Mouse (Mus musculus) ES-E14 (cell line): ENCODE data around the gene Best2. TPM values are rescaled to one million over a fixed set of nuclear protein-coding genes. Genes with fewer than 3 reads are reported as not detected.

Source experiments
- DNase-seq: peaks from one replicate; pipeline ENCODE4 v3.0.0-alpha.2; 2013; ENCODE audit warnings: low read depth, low spot score
- H3K27ac ChIP-seq: 2 replicates; pipeline ENCODE4 v1.5.1; 2012; ENCODE audit warnings: low read depth, mild to moderate bottlenecking, low read length, moderate library complexity, mixed read lengths; ENCODE audit not compliant: poor library complexity, insufficient read depth, severe bottlenecking
- H3K36me3 ChIP-seq: 2 replicates; pipeline ENCODE4 v1.6.1; 2012; ENCODE audit warnings: mild to moderate bottlenecking, low read length, moderate library complexity, mixed read lengths; ENCODE audit not compliant: control insufficient read depth, poor library complexity, insufficient read depth, severe bottlenecking
- H3K4me1 ChIP-seq, 2 experiments: fragments of 150-350 bp in 1 of 2; sonication (generic) in 1 of 2; 2 replicates each; pipeline ENCODE4 v1.6.1; 2012; ENCODE audit warnings: low read length in 2 of 2, mild to moderate bottlenecking in 1 of 2, mixed read lengths in 1 of 2; ENCODE audit not compliant: control insufficient read depth in 2 of 2, insufficient read depth in 2 of 2, poor library complexity in 1 of 2
- H3K4me3 ChIP-seq, 2 experiments: fragments of 150-350 bp in 1 of 2; sonication (generic) in 1 of 2; 2 replicates each; pipeline ENCODE4 v1.5.1; 2012; ENCODE audit warnings: low read length in 2 of 2, low read depth in 1 of 2, mild to moderate bottlenecking in 1 of 2, mixed read lengths in 1 of 2; ENCODE audit not compliant: insufficient read depth in 1 of 2, poor library complexity in 1 of 2, severe bottlenecking in 1 of 2
- H3K9ac ChIP-seq: 2 replicates; pipeline ENCODE4 v1.6.1; 2012; ENCODE audit warnings: low read depth, mild to moderate bottlenecking, low read length, mixed read lengths; ENCODE audit not compliant: poor library complexity, insufficient read depth, severe bottlenecking
- H3K9me3 ChIP-seq: fragments of 150-350 bp; sonication (generic); 2 replicates; pipeline ENCODE4 v1.6.1; 2012; ENCODE audit warnings: low read depth, mild to moderate bottlenecking, low read length; ENCODE audit not compliant: control insufficient read depth, insufficient read depth
- CHD2 ChIP-seq: IDR thresholded peaks from 2 replicates; pipeline ENCODE4 v1.6.1; 2014; ENCODE audit warnings: mild to moderate bottlenecking, low read depth, low read length, inconsistent platforms
- HCFC1 ChIP-seq: IDR thresholded peaks from 2 replicates; pipeline ENCODE4 v1.6.1; 2012; ENCODE audit warnings: low read length, inconsistent platforms, borderline replicate concordance; ENCODE audit not compliant: insufficient read depth
- MAFK ChIP-seq: IDR thresholded peaks from 2 replicates; pipeline ENCODE4 v1.6.1; 2014; ENCODE audit warnings: mild to moderate bottlenecking, low read depth, low read length, inconsistent platforms; ENCODE audit not compliant: insufficient read depth
- ZC3H11A ChIP-seq: IDR thresholded peaks from 2 replicates; pipeline ENCODE4 v1.6.1; 2012; ENCODE audit warnings: low read depth, mild to moderate bottlenecking, inconsistent platforms, low read length, borderline replicate concordance
- ZNF384 ChIP-seq: IDR thresholded peaks from 2 replicates; pipeline ENCODE4 v1.6.1; 2012; ENCODE audit warnings: low read depth, low read length, inconsistent platforms
- in situ Hi-C, 2 experiments: fragments of 600-800 bp; cut with MboI; formaldehyde crosslinking; loops; one replicate each; pipeline ENCODE4 v1.15.1; 2025; ENCODE audit warnings: low sequenced_read_pairs in 2 of 2, inconsistent platforms in 1 of 2; ENCODE audit not compliant: unreplicated experiment in 2 of 2
- total RNA-seq: library from RNA; depleted of rRNA; stranded (reverse); fragments of 300-350 nt; gene quantifications from 2 replicates; pipeline ENCODE4 v1.2.3, GENCODE M21; 2012

Gene Best2
- total RNA-seq, 1 experiment, result 0.22 TPM

GRCm38 (mm10) chr8:85043619-85044018 lies 29.3 kb upstream of the Best2 start:
- no peak overlapping the region for H3K27ac ChIP-seq
- TF ChIP-seq ZC3H11A, result no peak
- no peak for TF ChIP-seq ZNF384
- no peak for TF ChIP-seq MAFK
- TF ChIP-seq HCFC1, result no peak
- TF ChIP-seq CHD2, result no peak
- H3K9me3 ChIP-seq, result no peaks in the 10 kb centered on the region
- DNase-seq, result no peak
- H3K4me1 ChIP-seq, result peaks cover 2 to 7% of the 10 kb centered on the region in 2 experiments; a peak in 2 of 4 replicates
- H3K9ac ChIP-seq, result no peak overlapping the region
- H3K4me3 ChIP-seq, result no peak overlapping the region
- peaks cover 64% of the 10 kb centered on the region for H3K36me3 ChIP-seq
- in situ Hi-C loops, result no loop called here

DNA sequence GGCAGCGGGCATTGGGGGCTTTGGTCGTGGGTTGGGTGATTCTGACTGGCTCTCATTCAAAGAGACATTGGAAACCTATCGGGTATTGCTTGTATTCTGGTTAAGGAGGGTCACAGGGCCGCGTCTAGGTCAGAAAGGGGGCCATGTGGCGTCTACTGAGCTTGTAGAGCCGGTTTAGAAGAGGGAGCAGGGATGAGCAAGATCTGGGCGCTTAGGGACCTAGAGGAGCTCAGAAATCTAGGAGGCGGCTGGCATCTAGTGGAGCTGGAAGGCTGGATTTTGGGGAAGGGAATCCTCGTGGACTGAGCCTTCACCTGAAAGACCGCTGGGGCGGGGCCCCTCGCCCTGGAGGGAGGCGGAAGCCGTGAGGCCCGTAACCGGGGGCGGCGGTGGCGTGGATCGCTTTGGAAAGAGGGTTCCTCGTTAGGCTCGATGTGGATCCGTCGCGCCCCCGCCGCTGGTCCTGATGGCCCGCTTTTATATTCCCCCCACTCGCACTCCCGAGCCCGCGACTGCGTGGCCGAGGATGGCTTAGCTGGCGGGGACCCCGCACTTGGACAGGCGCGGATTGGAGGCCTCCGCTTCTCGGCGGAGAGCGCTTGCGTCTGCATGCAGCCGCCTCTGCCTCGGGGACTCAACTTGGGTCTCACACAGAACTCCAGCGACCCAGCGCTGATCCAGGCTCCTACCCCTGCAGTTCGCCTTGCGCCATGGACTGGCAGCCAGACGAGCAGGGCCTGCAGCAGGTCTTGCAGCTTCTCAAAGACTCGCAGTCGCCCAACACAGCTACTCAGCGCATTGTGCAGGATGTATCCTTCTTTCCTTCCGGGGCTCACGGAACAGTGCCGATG lies 23.6 kb upstream of the Best2 start:
- peak overlapping the region; percentile 99 for H3K9ac ChIP-seq
- in situ Hi-C loops, result no loop called here
- DNase-seq, result no peak

DNA sequence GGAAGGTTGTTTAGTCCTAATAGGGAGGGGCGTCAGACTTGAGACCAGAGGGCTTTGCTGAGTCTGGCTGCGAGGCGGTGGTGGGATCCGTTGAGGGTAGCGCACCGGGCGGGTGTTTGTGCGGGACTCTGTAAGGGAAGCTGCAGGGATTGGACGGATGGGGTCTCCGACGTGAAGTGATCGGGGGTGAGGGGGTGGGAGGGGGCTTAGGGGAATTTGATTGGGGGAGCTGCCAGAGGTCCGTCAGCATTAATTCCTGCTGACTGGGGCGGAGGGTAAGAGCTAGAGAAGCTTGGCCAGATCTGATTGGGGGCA lies 23.0 kb upstream of the Best2 start:
- DNase-seq, result no peak
- peak; percentile 29; the same call in 1 of the 2 replicates for TF ChIP-seq MAFK
- TF ChIP-seq ZNF384, result no peak
- peaks cover 18% of the 10 kb centered on the region for H3K36me3 ChIP-seq
- H3K9me3 ChIP-seq, result no peaks in the 10 kb centered on the region
- H3K4me3 ChIP-seq, result peak overlapping the region; percentile 77 to 96
- peak overlapping the region; percentile 99 for H3K9ac ChIP-seq
- H3K27ac ChIP-seq, result peak overlapping the region; percentile 97
- peaks cover 0 to 9% of the 10 kb centered on the region in 2 experiments; a peak in 2 of 4 replicates for H3K4me1 ChIP-seq
- in situ Hi-C loops, result no loop called here

More for the DNA sequence above, 23.6 kb upstream of the Best2 start:
- no peak for TF ChIP-seq ZC3H11A
- no peak for TF ChIP-seq CHD2
- no peak for TF ChIP-seq ZNF384
- no peak for TF ChIP-seq MAFK
- Histone ChIP-seq H3K4me3 (peak overlapping the region; percentile 77 to 96), H3K27ac (peak overlapping the region; percentile 97), H3K9me3 (no peaks in the 10 kb centered on the region), H3K4me1 (peaks cover 0 to 8% of the 10 kb centered on the region in 2 experiments; a peak in 2 of 4 replicates), H3K36me3 (peaks cover 19% of the 10 kb centered on the region)

GRCm38 (mm10) chr8:85036718-85037365 lies 22.5 kb upstream of the Best2 start, which contains the start of gene Tnpo2:
Gene Tnpo2, plus strand, starts transcription at chr8:85036915.
- Histone ChIP-seq H3K36me3 (peaks cover 18% of the 10 kb centered on the region), H3K9ac (peak within 1 kb of the TSS; percentile 99), H3K27ac (peak within 1 kb of the TSS; percentile 97), H3K9me3 (no peaks in the 10 kb centered on the region), H3K4me3 (peak within 1 kb of the TSS; percentile 77 to 96), H3K4me1 (peaks cover 0 to 9% of the 10 kb centered on the region in 2 experiments; a peak in 2 of 4 replicates)
- TF ChIP-seq CHD2 (no peak; the same call in 1 of the 2 replicates), MAFK (0 out of 2 replicates have a peak, but pooled peaks have one; percentile 48), ZC3H11A (no peak), HCFC1 (peak; percentile 74; the same call in 1 of the 2 replicates), ZNF384 (peak; percentile 100)
- in situ Hi-C loops, result no loop called here
- DNase-seq, result peak; percentile 90
